Mouse (Mus musculus): ENCODE measurements at regions not wholly inside any gene's neighbourhood (a gene's known extent, or its start where the extent isn't known, plus 50 kb on each side); places are given as distances from the start of the nearest gene placed in this dataset.

DNA sequence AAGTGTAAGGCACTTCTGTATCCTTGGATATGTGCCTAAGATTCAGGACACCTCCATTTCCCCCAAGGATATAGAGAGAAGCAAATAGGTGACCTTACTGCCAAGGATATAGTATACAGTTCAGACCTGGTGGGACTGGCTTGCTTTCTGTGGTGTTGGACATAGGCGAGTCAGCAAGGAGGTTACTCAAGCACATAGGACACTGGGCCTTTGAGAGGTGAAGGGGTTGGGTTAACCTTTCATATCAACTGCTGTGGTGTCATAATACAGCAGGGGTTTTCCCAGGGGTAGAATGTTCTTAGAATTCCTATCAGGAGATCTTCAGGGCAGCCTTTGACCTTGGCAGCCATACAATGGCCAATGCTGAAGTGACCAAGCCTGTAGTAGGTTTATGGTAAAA, 71.5 kb upstream of the Tnfaip3 start:
- TF ChIP-seq EP300 (IDR thresholded peaks at IDR 0.05; ENCODE audit: low read depth) (no peak), CTCF (IDR thresholded peaks at IDR 0.05; ENCODE audit: low read depth) (no peak)
